Mouse (Mus musculus) macrophage (primary cell): ENCODE measurements around the gene Olfr869. TPM values are rescaled to one million over a fixed set of nuclear protein-coding genes. Genes with fewer than 3 reads are reported as not detected.

Experiments
- H3K27ac ChIP-seq: fragments of 350-480 bp; formaldehyde crosslinking; 2 replicates; pipeline ENCODE4 v1.9.0; 2021
- H3K36me3 ChIP-seq: fragments of 350-480 bp; formaldehyde crosslinking; 2 replicates; pipeline ENCODE4 v1.9.0; 2021; ENCODE audit errors: inconsistent target
- H3K4me3 ChIP-seq: fragments of 350-480 bp; formaldehyde crosslinking; 2 replicates; pipeline ENCODE4 v1.9.0; 2021; ENCODE audit errors: inconsistent target
- H3K79me2 ChIP-seq: fragments of 350-480 bp; formaldehyde crosslinking; 2 replicates; pipeline ENCODE4 v1.9.0; 2021; ENCODE audit errors: inconsistent target
- WGBS: methylation state at CpG from one replicate; pipeline ENCODE4 v1.1.7; 2026; ENCODE audit warnings: inconsistent platforms; ENCODE audit not compliant: missing documents; 5-methylcytosine and 5-hydroxymethylcytosine counted together
- polyA plus RNA-seq: library from polyadenylated mRNA; stranded (reverse); fragments of 250-400 nt; gene quantifications from 3 replicates; pipeline ENCODE4 v1.2.4, GENCODE M21; 2018; ENCODE audit warnings: inconsistent platforms
- total RNA-seq, 78 experiments: library from RNA; depleted of rRNA; stranded (reverse); fragments of 250-400 nt; gene quantifications; 1 replicate in 9 of 78; 2 replicates in 24 of 78; 3 replicates in 43 of 78; 4 replicates in 2 of 78; pipeline ENCODE4 v1.2.4; 2018; ENCODE audit warnings: inconsistent platforms in 56 of 78

Gene Olfr869
- not detected for total RNA-seq (2018; cell fraction: chromatin; rRNA removed)
- total RNA-seq (2018; cell fraction: cytosol; rRNA removed) = not detected
- total RNA-seq (2018; cell fraction: nucleus; rRNA removed) = not detected
- not detected in 3 replicates for polyA plus RNA-seq

- no peaks in the 10 kb centered on the region for H3K36me3 ChIP-seq
- H3K27ac ChIP-seq = no peak within 1 kb of the TSS
- H3K79me2 ChIP-seq = no peaks in the 10 kb centered on the region
- WGBS = 85% methylated on average over 2 of the region's 2 CpGs
- no peak within 1 kb of the TSS for H3K4me3 ChIP-seq
Observed at GRCm38 (mm10) chr9:20128709-20129108, at the start of gene Olfr869. Gene Olfr869, plus strand, starts transcription at chr9:20129009.

DNA sequence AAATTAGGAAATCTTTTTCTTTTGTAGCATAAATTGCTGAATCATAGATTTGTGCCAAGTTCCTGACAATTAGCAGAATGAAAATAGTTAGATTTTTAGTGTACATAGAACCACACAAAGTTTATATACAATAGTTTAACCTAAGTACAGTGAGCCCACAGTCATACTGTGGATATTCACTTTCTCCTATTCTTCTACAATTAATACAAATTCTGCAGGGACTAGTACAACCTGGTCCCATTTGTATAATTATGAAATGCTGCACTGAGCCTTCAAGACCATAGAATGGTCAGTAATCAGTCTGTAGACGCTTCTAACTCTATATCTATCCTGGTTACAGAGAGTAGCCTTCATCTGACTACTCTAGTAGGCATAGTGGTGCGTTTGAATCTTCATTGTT, 30.5 kb upstream of the Olfr869 start, which contains the start of gene Olfr868:
Olfr868 (plus strand) TSS at position 301 of the 400 bp plus-strand sequence.
- H3K4me3 ChIP-seq = no peak within 1 kb of the TSS
- H3K36me3 ChIP-seq = no peaks in the 10 kb centered on the region
- no peak within 1 kb of the TSS for H3K27ac ChIP-seq
- 39% methylated on average over 2 of the region's 2 CpGs for WGBS
- H3K79me2 ChIP-seq = no peaks in the 10 kb centered on the region

- Histone ChIP-seq H3K79me2 (no peaks in the 10 kb centered on the region), H3K36me3 (no peaks in the 10 kb centered on the region), H3K27ac (no peak overlapping the region), H3K4me3 (no peak overlapping the region)
- WGBS = 83% methylated on average over 3 of the region's 3 CpGs
Observed at GRCm38 (mm10) chr9:20149706-20150105, 20.9 kb downstream of the Olfr869 start.

- Histone ChIP-seq H3K79me2 (no peaks in the 10 kb centered on the region), H3K36me3 (no peaks in the 10 kb centered on the region), H3K4me3 (no peak within 1 kb of the TSS), H3K27ac (no peak within 1 kb of the TSS)
- 91% methylated on average over 2 of the region's 2 CpGs for WGBS
Observed at GRCm38 (mm10) chr9:20173957-20174356, 45.1 kb downstream of the Olfr869 start, which contains the start of gene Olfr870. Gene Olfr870, minus strand, starts transcription at chr9:20174057.

DNA sequence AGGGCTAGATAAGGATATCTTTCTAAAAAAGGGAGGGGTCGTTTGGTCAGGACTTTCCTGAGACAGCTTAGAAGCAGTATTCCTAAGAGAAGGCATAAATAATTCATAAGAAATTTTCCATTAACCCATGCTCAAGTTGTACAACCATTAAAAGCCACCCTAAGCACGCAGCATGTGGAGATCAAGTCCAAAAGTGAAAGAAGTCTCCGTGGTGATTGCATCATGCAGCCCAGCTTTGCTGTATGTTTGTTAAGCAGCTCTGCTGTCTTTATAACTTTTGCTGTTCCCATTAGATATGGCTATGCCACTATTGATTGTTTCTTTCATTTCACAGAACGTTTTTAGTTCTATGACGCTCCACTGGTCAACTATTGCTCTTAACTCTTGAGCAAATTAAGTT, 50.7 kb downstream of the Olfr869 start:
- no peak overlapping the region for H3K27ac ChIP-seq
- H3K36me3 ChIP-seq = no peaks in the 10 kb centered on the region
- no peaks in the 10 kb centered on the region for H3K79me2 ChIP-seq
- no peak overlapping the region for H3K4me3 ChIP-seq
- 68% methylated on average over 5 of the region's 5 CpGs for WGBS

Other genes with a start within 250 kb of the Olfr869 start
- not detected in 3 replicates for gene Olfr862, start 241.0 kb upstream of the Olfr869 start, polyA plus RNA-seq
- 0.02 to 0.16 TPM (median 0.06 TPM) in 3 replicates for gene Olfr77, start 212.1 kb upstream of the Olfr869 start, polyA plus RNA-seq
- gene Olfr866, start 101.0 kb upstream of the Olfr869 start, polyA plus RNA-seq = not detected in 3 replicates
- gene Olfr867, start 71.4 kb upstream of the Olfr869 start, polyA plus RNA-seq = not detected in 3 replicates
- gene Olfr868, start 30.4 kb upstream of the Olfr869 start, polyA plus RNA-seq = not detected in 3 replicates
- gene Olfr870, start 45.0 kb downstream of the Olfr869 start, polyA plus RNA-seq = not detected in 3 replicates
- gene Olfr871, start 83.2 kb downstream of the Olfr869 start, polyA plus RNA-seq = not detected in 3 replicates
- not detected in 3 replicates for gene Olfr872, start 108.1 kb downstream of the Olfr869 start, polyA plus RNA-seq
- gene Olfr39, start 153.3 kb downstream of the Olfr869 start, polyA plus RNA-seq = not detected in 3 replicates
- not detected in 3 replicates for gene Olfr873, start 169.5 kb downstream of the Olfr869 start, polyA plus RNA-seq
- gene Olfr18, start 207.1 kb downstream of the Olfr869 start, polyA plus RNA-seq = not detected in 3 replicates